Mouse (Mus musculus) kidney, adult 2 months (tissue): ENCODE data around the gene Ly6g6f. TPM values are rescaled to one million over a fixed set of nuclear protein-coding genes. Genes with fewer than 3 reads are reported as not detected.

Experiments
- DNase-seq: peaks from one replicate; pipeline ENCODE4 v3.0.0; 2021
- H3K27ac ChIP-seq: fragments of 200-500 bp; 2 replicates; pipeline ENCODE4 v1.5.1; 2012; ENCODE audit warnings: low read depth, low read length, control low read depth, inconsistent platforms; ENCODE audit not compliant: insufficient read depth
- H3K27me3 ChIP-seq: fragments of 200-500 bp; replicated peaks from 2 replicates; pipeline ENCODE4 v1.6.1; 2012; ENCODE audit warnings: mild to moderate bottlenecking, moderate library complexity, low read length, inconsistent platforms; ENCODE audit not compliant: control insufficient read depth, insufficient read depth
- H3K36me3 ChIP-seq: fragments of 200-500 bp; 2 replicates; pipeline ENCODE4 v1.6.1; 2012; ENCODE audit warnings: mild to moderate bottlenecking, moderate library complexity, low read length, inconsistent platforms; ENCODE audit not compliant: control insufficient read depth, insufficient read depth
- H3K4me1 ChIP-seq: fragments of 200-500 bp; 2 replicates; pipeline ENCODE4 v1.6.1; 2011; ENCODE audit warnings: low read length; ENCODE audit not compliant: control insufficient read depth, insufficient read depth
- H3K4me3 ChIP-seq: fragments of 200-500 bp; 2 replicates; pipeline ENCODE4 v1.5.1; 2011; ENCODE audit warnings: mild to moderate bottlenecking, low read depth, low read length, control low read depth; ENCODE audit not compliant: insufficient read depth
- CTCF ChIP-seq: fragments of 200-500 bp; conservative IDR thresholded peaks from 2 replicates; pipeline ENCODE4 v1.5.1; 2011; ENCODE audit warnings: low read depth, mild to moderate bottlenecking, control low read depth, low read length, moderate library complexity, mixed read lengths; ENCODE audit not compliant: insufficient read depth, insufficient read length
- POLR2A ChIP-seq: fragments of 200-500 bp; IDR thresholded peaks from one replicate; pipeline ENCODE4 v1.6.1; 2011; ENCODE audit warnings: low read depth, low read length, control low read depth
- WGBS: fragments of 180-500 bp; shearing (Covaris S2); methylation state at CpG from one replicate; pipeline ENCODE4 v1.1.7; 2018; 5-methylcytosine and 5-hydroxymethylcytosine counted together
- polyA plus RNA-seq: library from polyadenylated mRNA; depleted of rRNA; stranded (reverse); fragments of >200 nt; gene quantifications from 2 replicates; pipeline ENCODE4 v1.2.3, GENCODE M21; 2012

The Ly6g6f gene
- polyA plus RNA-seq, 1 experiment, result not detected

DNA sequence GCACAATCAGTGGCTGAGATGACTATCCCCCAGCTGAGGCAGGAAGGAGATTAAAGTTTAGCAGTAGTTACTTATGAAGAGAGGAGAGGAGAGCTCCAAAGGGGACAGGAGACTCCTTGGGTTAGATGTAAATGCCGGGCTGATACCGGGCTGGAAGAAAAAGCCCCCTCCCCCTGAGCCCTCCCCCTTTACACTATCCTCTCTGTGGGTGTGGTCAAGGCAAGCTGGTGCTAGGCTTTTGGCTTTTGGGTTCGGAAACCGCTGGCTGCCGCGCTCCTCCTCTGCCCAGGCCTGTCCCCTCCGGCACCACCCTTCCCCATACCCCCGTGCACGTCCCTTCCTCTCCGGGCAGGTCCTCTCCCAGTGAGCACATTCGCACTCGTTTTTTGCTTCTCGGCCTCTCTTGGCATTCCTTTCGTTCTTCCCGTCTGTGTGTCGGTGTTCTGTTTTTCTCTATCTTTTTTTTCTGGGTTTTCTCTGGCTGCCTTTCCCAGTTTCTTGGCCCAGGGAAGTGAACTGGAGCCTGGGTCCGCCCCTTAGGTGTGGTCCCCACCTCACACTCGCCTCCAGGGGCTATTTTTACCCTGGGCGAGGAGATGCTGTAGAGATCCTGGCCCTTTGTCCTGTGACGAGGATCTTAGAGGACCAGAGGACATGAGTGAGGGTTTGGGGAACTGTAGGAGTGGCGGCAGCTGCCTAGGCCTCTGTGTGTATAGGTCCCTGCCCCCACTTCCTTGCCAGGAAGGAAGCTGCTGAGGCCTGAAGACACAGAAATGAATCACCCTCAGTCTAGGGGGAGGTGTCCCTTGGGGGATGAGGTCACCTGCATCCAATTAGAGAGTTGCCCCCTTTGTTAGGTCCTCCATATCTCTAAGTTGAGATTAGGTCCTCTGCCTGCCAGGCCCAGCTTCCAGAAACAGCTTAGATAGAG lies 34.0 kb downstream of the Ly6g6f start:
- peak overlapping the region; percentile 90 for H3K27ac ChIP-seq
- peaks cover 15% of the 10 kb centered on the region for H3K4me1 ChIP-seq
- peak overlapping the region; percentile 73 for H3K4me3 ChIP-seq
- 5% methylated on average over 21 of the region's 21 CpGs for WGBS
- peaks cover 7% of the 10 kb centered on the region; the same call in 1 of the 2 replicates for H3K36me3 ChIP-seq
- peak; percentile 90 for DNase-seq
- TF ChIP-seq POLR2A (peak; percentile 26), CTCF (no peak)
- H3K27me3 ChIP-seq, result no peaks in the 10 kb centered on the region

DNA sequence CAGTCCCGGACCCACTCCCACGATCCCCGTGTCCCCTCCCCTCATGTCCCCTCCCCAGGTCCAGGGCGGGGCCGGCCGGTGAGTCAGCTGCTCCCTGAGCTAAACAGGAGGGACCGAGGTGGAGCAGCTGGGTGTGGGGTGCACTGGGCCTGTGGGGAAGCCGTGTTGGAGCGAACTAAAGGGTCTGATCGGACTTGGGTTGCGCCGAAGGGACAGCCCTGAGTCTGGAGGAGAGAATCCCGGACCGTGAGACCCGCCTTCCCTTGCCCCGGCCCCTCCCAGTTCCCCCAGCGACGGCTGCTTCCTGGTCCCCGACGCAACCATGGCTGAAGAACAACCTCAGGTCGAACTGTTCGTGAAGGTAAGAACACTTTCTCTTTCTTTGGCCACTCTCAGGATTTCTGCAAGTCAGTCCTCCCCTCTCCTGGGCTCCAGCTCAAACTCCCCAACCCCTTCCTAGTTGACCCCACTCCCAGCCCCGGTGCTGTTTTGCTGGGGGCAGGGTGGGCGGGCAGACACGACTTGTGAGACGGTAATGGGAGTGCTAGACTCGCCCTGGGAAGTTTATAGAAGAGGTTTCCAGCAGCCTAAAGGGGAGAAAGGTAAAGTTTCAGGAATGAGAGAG lies 35.2 kb downstream of the Ly6g6f start:
- TF ChIP-seq POLR2A (peak; percentile 68), CTCF (no peak)
- peak overlapping the region; percentile 73 for H3K4me3 ChIP-seq
- peaks cover 15% of the 10 kb centered on the region for H3K4me1 ChIP-seq
- H3K36me3 ChIP-seq, result peaks cover 5% of the 10 kb centered on the region; the same call in 1 of the 2 replicates
- peak overlapping the region; percentile 85 for H3K27ac ChIP-seq
- WGBS, result under 1% methylated on average over 27 of the region's 27 CpGs
- H3K27me3 ChIP-seq, result no peaks in the 10 kb centered on the region
- DNase-seq, result peak; percentile 87

DNA sequence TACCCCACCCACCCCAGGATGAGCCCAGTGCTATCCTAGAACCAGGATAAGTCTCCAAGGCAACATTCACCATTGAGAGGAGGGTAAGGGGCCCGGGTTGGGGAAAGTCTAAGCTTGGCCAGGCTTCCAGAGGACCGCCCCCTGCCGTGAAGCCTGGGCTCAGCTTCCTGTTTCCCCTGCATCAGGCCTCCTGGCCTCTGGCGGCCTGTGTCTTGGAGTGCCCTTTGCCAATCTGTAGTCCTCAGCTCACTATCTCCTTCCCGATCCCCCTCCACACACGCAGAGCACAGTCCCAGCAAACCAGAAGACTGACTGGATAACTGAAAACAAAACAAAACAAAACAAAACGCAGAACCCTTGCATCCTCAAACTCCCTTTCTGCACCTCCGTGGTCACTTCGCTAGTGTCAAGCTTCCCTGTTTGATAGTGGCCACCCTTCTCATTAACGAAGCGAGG lies 35.8 kb downstream of the Ly6g6f start, which contains the start of gene Clic1:
TSS of gene Clic1 (plus strand) at position 406 of the 456 bp plus-strand sequence.
- Histone ChIP-seq H3K27me3 (no peaks in the 10 kb centered on the region), H3K27ac (peak within 1 kb of the TSS; percentile 85), H3K4me3 (peak within 1 kb of the TSS; percentile 73), H3K4me1 (peaks cover 15% of the 10 kb centered on the region), H3K36me3 (peaks cover 3% of the 10 kb centered on the region; the same call in 1 of the 2 replicates)
- TF ChIP-seq CTCF (no peak), POLR2A (peak; percentile 43)
- DNase-seq, result peak; percentile 58
- 5% methylated on average over 11 of the region's 11 CpGs for WGBS

DNA sequence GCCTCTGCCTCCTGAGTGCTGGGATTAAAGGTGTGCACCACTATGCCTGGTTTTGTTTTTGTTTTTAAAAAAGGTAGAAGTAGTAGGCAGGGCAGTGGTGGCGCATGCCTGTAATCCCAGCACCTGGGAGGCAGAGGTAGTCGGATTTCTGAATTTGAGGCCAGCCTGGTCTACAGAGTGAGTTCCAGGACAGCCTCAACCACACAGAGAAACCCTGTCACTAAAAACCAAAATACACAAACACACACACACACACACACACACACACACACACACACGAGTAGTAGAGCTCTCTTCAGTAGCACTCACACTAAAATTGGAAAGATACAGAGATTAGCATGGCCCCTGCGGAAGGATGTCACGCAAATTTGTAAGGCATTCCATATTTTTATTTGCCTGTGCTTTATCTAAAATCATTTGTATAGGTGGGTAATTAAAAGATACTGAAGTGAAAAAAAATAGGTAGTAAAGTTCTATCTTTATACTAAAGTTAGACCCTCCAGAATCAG lies 36.4 kb downstream of the Ly6g6f start:
- DNase-seq, result no peak
- no peaks in the 10 kb centered on the region for H3K27me3 ChIP-seq
- H3K36me3 ChIP-seq, result peaks cover under 1% of the 10 kb centered on the region; the same call in 1 of the 2 replicates
- H3K4me1 ChIP-seq, result peaks cover 15% of the 10 kb centered on the region
- H3K27ac ChIP-seq, result peak overlapping the region; percentile 32; the same call in 1 of the 2 replicates
- 73% methylated on average over 5 of the region's 5 CpGs for WGBS
- no peak for TF ChIP-seq CTCF
- no peak for TF ChIP-seq POLR2A
- H3K4me3 ChIP-seq, result no peak overlapping the region

DNA sequence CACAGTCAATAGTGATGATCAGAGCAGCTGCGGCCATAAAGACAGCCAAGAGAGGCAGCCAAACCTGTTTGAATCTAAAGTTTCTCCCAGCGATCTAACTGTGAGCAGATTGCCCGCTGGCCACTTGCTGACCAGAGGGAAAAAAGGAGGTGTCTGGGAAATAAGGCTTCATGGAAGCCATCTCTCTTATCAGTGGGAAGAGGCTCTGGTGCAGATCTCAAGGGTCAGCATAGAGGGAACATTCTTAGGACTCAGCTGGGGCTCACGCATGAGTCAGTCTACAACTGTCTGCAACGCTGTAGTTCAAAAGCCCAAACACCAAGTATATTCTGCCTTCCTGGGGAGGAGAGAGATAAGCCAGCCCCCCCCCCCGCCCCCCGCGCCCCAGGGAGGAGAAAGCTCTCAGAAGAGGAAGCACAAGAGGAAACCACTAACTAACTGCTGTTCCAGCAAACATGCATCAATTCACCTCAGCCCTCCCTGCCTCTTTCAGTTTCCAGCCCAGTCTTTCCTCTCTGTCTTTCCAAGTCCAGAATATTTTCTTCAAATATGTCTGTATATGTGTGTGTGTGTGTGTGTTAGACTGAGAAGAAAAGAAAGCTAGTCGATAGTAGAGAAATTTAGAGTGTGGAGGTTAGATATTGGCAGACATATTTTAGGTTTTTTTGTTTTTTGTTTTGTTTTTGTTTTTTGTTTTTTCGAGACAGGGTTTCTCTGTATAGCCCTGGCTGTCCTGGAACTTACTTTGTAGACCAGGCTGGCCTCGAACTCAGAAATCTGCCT lies 37.1 kb downstream of the Ly6g6f start:
- WGBS, result 20% methylated on average over 11 of the region's 11 CpGs
- H3K4me3 ChIP-seq, result peak overlapping the region; percentile 6; the same call in 1 of the 2 replicates
- peak; percentile 61 for DNase-seq

DNA sequence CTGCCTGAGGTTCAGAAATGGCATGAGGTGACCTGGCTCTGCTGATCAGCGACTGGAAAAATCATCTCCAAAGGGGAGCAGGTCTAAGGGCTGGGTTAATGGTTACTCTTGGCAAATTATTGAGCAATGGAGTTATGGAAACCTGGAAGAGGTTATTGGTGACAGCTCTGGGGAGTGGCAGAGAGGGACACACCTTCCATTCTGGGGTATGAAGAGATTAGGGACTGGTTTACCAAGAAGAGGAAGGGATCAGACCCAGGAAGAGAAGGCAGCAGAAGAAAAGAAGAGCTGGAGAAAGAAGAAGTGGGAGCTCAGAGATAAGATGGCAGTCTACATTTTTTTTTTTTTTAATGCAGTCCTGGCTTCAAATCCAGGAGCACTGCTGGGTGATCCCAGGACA lies 37.7 kb downstream of the Ly6g6f start:
- peak; percentile 91 for DNase-seq
- Histone ChIP-seq H3K27me3 (no peaks in the 10 kb centered on the region), H3K36me3 (no peaks in the 10 kb centered on the region), H3K4me3 (peak overlapping the region; percentile 6; the same call in 1 of the 2 replicates), H3K27ac (peak overlapping the region; percentile 94), H3K4me1 (peaks cover 15% of the 10 kb centered on the region)
- TF ChIP-seq CTCF (no peak), POLR2A (no peak)
- WGBS, result 20% methylated on average over 1 of the region's 1 CpGs

More for the DNA sequence above, 37.1 kb downstream of the Ly6g6f start:
- Histone ChIP-seq H3K4me1 (peaks cover 15% of the 10 kb centered on the region), H3K27me3 (no peaks in the 10 kb centered on the region), H3K36me3 (no peaks in the 10 kb centered on the region; the same call in 1 of the 2 replicates), H3K27ac (peak overlapping the region; percentile 94)
- no peak for TF ChIP-seq POLR2A
- no peak for TF ChIP-seq CTCF
